Comparison of ENCODE assay signal across 10 mouse cellular contexts in genomic region chr10:50698836-50699433, GRCm38 (mm10).
DNase-seq lines count a peak whose midpoint lies in the region; ATAC-seq and TF ChIP-seq lines count a peak whose summit lies in the region.
"Had no signal": no experiment of that assay in that cellular context is flagged by ENCODE, and none has a peak within 500 bp of the region (broad histone marks: within the 10 kb centered on the region; RNA-seq: fewer than 3 reads in every experiment).

No protein-coding gene starts in this region.

- 59% methylated on average over 4 of the region's 4 CpGs for WGBS in limb, embryonic 14.5 days
- 63% methylated on average over 4 of the region's 4 CpGs for WGBS in limb, embryonic 10.5 days
- WGBS in forebrain, embryonic 13.5 days: 58% methylated on average over 4 of the region's 4 CpGs

- TF ChIP-seq POLR2A in limb, embryonic 14.5 days (IDR thresholded peaks at IDR 0.05; ENCODE audit: borderline replicate concordance, extremely low read depth, insufficient read depth, insufficient read length): no peak

- H3K4me3 ChIP-seq in limb, embryonic 14.5 days (replicated peaks; ENCODE audit: low read length): no peak overlapping the region
- H3K4me3 ChIP-seq in limb, embryonic 10.5 days: no peak overlapping the region
- no peak overlapping the region for H3K4me3 ChIP-seq in forebrain, embryonic 13.5 days
- H3K4me3 ChIP-seq: embryonic facial prominence, embryonic 15.5 days; liver, embryonic 15.5 days had no signal

- DNase-seq in limb, embryonic 14.5 days (ENCODE audit: low spot score): peak; percentile 4
- no peak for DNase-seq in limb, embryonic 10.5 days (ENCODE audit: low spot score)
- peak; percentile 35 for DNase-seq in ZHBTc4 (ENCODE audit: low read depth, low spot score)
- DNase-seq in naive thymus-derived CD4-positive, alpha-beta T cell, adult 2 months (ENCODE audit: low read depth): peak; percentile 60
- DNase-seq in left cerebral cortex, postnatal 4 days: no peak
- DNase-seq in left cerebral cortex, postnatal 10 days (ENCODE audit: extremely low spot score in 1 of 2, low spot score in 2 of 2): no peak

- no peaks in the 10 kb centered on the region for H3K9me3 ChIP-seq in limb, embryonic 14.5 days (ENCODE audit: control insufficient read depth, low read length)
- no peaks in the 10 kb centered on the region for H3K9me3 ChIP-seq in limb, embryonic 10.5 days (replicated peaks)
- H3K9me3 ChIP-seq in forebrain, embryonic 13.5 days (replicated peaks): no peaks in the 10 kb centered on the region
- H3K9me3 ChIP-seq: embryonic facial prominence, embryonic 15.5 days; liver, embryonic 15.5 days had no signal

- no peaks in the 10 kb centered on the region for H3K27me3 ChIP-seq in limb, embryonic 14.5 days (ENCODE audit: control insufficient read depth, insufficient read depth, low read length)
- no peaks in the 10 kb centered on the region for H3K27me3 ChIP-seq in limb, embryonic 10.5 days (ENCODE audit: low read depth, poor library complexity, severe bottlenecking)
- no peaks in the 10 kb centered on the region for H3K27me3 ChIP-seq in forebrain, embryonic 13.5 days
- H3K27me3 ChIP-seq: embryonic facial prominence, embryonic 15.5 days; liver, embryonic 15.5 days had no signal

- intact Hi-C loops in left cerebral cortex, postnatal 4 days (cut with DNase I): no loop called here
- intact Hi-C loops in left cerebral cortex, postnatal 10 days (cut with DNase I): no loop called here

- H3K27ac ChIP-seq in limb, embryonic 14.5 days (replicated peaks; ENCODE audit: low read depth, low read length): no peak overlapping the region
- H3K27ac ChIP-seq in limb, embryonic 10.5 days: no peak overlapping the region
- no peak overlapping the region for H3K27ac ChIP-seq in forebrain, embryonic 13.5 days
- H3K27ac ChIP-seq: embryonic facial prominence, embryonic 15.5 days; liver, embryonic 15.5 days had no signal

- H3K4me2 ChIP-seq in limb, embryonic 14.5 days (replicated peaks; ENCODE audit: low read depth, low read length, severe bottlenecking): no peak overlapping the region
- H3K4me2 ChIP-seq in forebrain, embryonic 13.5 days: no peak overlapping the region
- H3K4me2 ChIP-seq: embryonic facial prominence, embryonic 15.5 days; liver, embryonic 15.5 days had no signal

- 0 out of 2 replicates have a peak, but pooled peaks cover 8% of the 10 kb centered on the region for H3K36me3 ChIP-seq in limb, embryonic 14.5 days (ENCODE audit: control insufficient read depth, insufficient read depth, low read length)
- H3K36me3 ChIP-seq in limb, embryonic 10.5 days: no peaks in the 10 kb centered on the region
- no peaks in the 10 kb centered on the region for H3K36me3 ChIP-seq in forebrain, embryonic 13.5 days (ENCODE audit: poor library complexity, severe bottlenecking)
- H3K36me3 ChIP-seq: embryonic facial prominence, embryonic 15.5 days had no signal

- ATAC-seq in limb, embryonic 14.5 days (ENCODE audit: low FRiP score, low read depth): no peak
- peak; percentile 78 for ATAC-seq in forebrain, embryonic 13.5 days
- no peak for ATAC-seq in megakaryocyte-erythroid progenitor cell, adult 5-6 weeks (replicated peaks; ENCODE audit: low FRiP score, low TSS enrichment, poor library complexity, severe bottlenecking)

- no peak overlapping the region for H3K9ac ChIP-seq in limb, embryonic 14.5 days (ENCODE audit: low read depth, low read length, severe bottlenecking)
- no peak overlapping the region for H3K9ac ChIP-seq in forebrain, embryonic 13.5 days
- H3K9ac ChIP-seq: embryonic facial prominence, embryonic 15.5 days; liver, embryonic 15.5 days had no signal

- H3K4me1 ChIP-seq in limb, embryonic 14.5 days (ENCODE audit: control insufficient read depth, insufficient read depth, low read length): no peaks in the 10 kb centered on the region
- H3K4me1 ChIP-seq in limb, embryonic 10.5 days: no peaks in the 10 kb centered on the region
- no peaks in the 10 kb centered on the region for H3K4me1 ChIP-seq in forebrain, embryonic 13.5 days
- H3K4me1 ChIP-seq: embryonic facial prominence, embryonic 15.5 days had no signal

Comparison
In these comparisons a context has a peak if more than half of its experiments do, and no peak if none do; other contexts are left out.
1. DNase-seq: peak in limb, embryonic 14.5 days (single experiment), ZHBTc4 (single experiment) and naive thymus-derived CD4-positive, alpha-beta T cell, adult 2 months (single experiment); none in limb, embryonic 10.5 days (single experiment), left cerebral cortex, postnatal 4 days (single experiment) and left cerebral cortex, postnatal 10 days (0 of 2).